Mouse (Mus musculus) megakaryocyte-erythroid progenitor cell, adult 5 weeks (primary cell): ENCODE measurements around the gene Zfp982. TPM values are rescaled to one million over a fixed set of nuclear protein-coding genes. Genes with fewer than 3 reads are reported as not detected.

Experiments
- polyA plus RNA-seq: library from polyadenylated mRNA; stranded (reverse); fragments of >175 nt; gene quantifications from 2 replicates; pipeline ENCODE4 v1.2.3, GENCODE M21; 2012

Zfp982 gene
- 0.35 and 0.71 TPM in 2 replicates for polyA plus RNA-seq

DNA sequence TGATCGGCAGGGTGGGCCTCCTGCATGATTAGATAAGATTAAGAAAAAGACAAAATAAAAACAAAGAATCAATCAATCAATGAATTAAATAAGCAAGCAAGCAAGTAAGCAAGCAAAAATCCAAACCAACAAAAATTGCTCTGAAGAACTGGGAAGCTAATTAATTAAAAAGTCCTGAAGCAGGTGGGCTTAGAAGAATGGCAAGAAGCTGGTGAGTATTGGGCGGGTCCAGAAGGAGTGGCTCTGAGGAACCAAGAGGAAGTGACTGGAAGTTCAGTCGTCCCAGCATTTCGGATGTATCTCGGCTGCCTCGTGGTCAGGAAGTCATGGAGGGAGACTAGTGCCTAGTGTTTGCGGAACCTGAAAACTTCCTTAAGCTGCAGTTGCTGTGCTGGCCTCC lies at the start of gene Zfp982:
Gene Zfp982, plus strand, starts transcription at position 301 of the 400 bp plus-strand sequence.

DNA sequence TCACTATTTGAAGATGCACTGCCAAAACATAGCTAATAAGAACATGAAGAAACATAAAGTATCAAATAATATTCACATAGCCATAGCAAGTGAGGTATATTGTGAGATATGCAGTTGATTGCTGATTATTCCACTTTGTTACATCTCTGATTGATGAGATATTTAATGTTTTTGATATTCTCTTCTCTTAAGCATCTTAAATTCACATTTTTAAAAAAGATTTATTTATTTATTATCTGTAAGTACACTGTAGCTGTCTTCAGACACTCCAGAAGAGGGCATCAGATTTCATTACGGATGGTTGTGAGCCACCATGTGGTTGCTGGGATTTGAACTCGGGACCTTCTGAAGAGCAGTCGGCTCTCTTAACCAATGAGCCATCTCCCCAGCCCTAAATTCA lies 47.7 kb downstream of the Zfp982 start, which contains the start of gene Gm16503:
Gene Gm16503, plus strand, starts transcription at position 301 of the 400 bp plus-strand sequence.

DNA sequence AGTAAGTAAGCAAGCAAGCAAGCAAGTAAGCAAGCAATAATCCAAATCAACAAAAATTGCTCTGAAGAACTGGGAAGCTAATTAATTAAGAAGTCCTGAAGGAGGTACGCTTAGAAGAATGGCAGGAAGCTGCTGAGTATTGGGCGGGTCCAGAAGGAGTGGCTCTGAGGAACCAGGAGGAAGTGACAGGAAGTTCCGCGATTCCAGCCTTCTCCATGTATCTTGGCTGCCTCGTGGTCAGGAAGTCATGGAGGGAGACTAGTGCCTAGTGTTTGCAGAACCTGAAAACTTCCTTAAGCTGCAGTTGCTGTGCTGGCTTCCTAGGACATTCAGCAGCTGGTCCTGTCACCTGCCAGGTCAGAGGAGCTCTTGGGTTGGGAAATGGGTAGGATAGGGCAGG lies 60.9 kb downstream of the Zfp982 start, which contains the start of gene Zfp985:
Gene Zfp985, plus strand, starts transcription at position 207 of the 400 bp plus-strand sequence.

Other genes with a start within 250 kb of the Zfp982 start
- gene Zfp988, start 186.7 kb upstream of the Zfp982 start, polyA plus RNA-seq: 0.02 TPM in 1 of 2 replicates, not detected in the other
- gene Zfp978, start 131.1 kb upstream of the Zfp982 start, polyA plus RNA-seq: not detected in 2 replicates
- 0.08 TPM in 1 of 2 replicates, not detected in the other for gene Gm16503, start 47.8 kb downstream of the Zfp982 start, polyA plus RNA-seq
- gene Zfp985, start 60.9 kb downstream of the Zfp982 start, polyA plus RNA-seq: 0.03 TPM in 1 of 2 replicates, not detected in the other
- gene Zfp979, start 150.1 kb downstream of the Zfp982 start, polyA plus RNA-seq: 0.11 and 0.17 TPM in 2 replicates
- not detected in 2 replicates for gene Zfp534, start 210.1 kb downstream of the Zfp982 start, polyA plus RNA-seq